Mouse (Mus musculus) myocyte (in vitro differentiated cells): ENCODE results near the gene Lrrc41.

Experiments
- CEBPB ChIP-seq: IDR thresholded peaks from 2 replicates; pipeline ENCODE4 v1.6.1; 2011; ENCODE audit warnings: mild to moderate bottlenecking, moderate library complexity; ENCODE audit not compliant: poor library complexity, insufficient read depth, severe bottlenecking
- POLR2A ChIP-seq: IDR thresholded peaks from one replicate; pipeline ENCODE4 v1.6.1; 2011; ENCODE audit warnings: low read depth, mild to moderate bottlenecking, control low read depth, moderate library complexity; ENCODE audit not compliant: insufficient read length
- POLR2AphosphoS2 ChIP-seq: IDR thresholded peaks from one replicate; pipeline ENCODE4 v1.6.1; 2011; ENCODE audit warnings: low read depth, control low read depth; ENCODE audit not compliant: insufficient read length
- USF1 ChIP-seq: IDR thresholded peaks from one replicate; pipeline ENCODE4 v1.6.1; 2011; ENCODE audit warnings: low read depth, mild to moderate bottlenecking, control low read depth, moderate library complexity

GRCm38 (mm10) chr4:116096291-116096690 lies 21.2 kb downstream of the Lrrc41 start:
- TF ChIP-seq POLR2A (no peak), CEBPB (no peak), USF1 (no peak), POLR2AphosphoS2 (no peak)
